Mouse (Mus musculus): ENCODE measurements at regions not wholly inside any gene's neighbourhood (a gene's known extent, or its start where the extent isn't known, plus 50 kb on each side); places are given as distances from the start of the nearest gene placed in this dataset.

- no peak for DNase-seq (ENCODE audit: low spot score in 2 of 2)
Measured at GRCm38 (mm10) chr10:44646615-44647014, 118.3 kb upstream of the Prdm1 start.

- DNase-seq (ENCODE audit: low spot score in 2 of 2): no peak
Measured at GRCm38 (mm10) chr10:44641616-44642015, 113.3 kb upstream of the Prdm1 start.

GRCm38 (mm10) chr10:44640620-44641019 lies 112.3 kb upstream of the Prdm1 start:
- DNase-seq (ENCODE audit: low spot score in 2 of 2): no peak

GRCm38 (mm10) chr10:44638678-44639077 lies 110.4 kb upstream of the Prdm1 start:
- DNase-seq (ENCODE audit: low spot score in 2 of 2): no peak

- DNase-seq (ENCODE audit: low spot score in 2 of 2): no peak
Measured at GRCm38 (mm10) chr10:44636786-44637185, 108.5 kb upstream of the Prdm1 start.

GRCm38 (mm10) chr10:44636061-44636460 lies 107.8 kb upstream of the Prdm1 start:
- DNase-seq (ENCODE audit: low spot score in 2 of 2): no peak

- no peak for DNase-seq (ENCODE audit: low spot score in 2 of 2)
Measured at GRCm38 (mm10) chr10:44631584-44631983, 103.3 kb upstream of the Prdm1 start.

- DNase-seq (ENCODE audit: low spot score in 2 of 2): no peak
Measured at GRCm38 (mm10) chr10:44630485-44630884, 102.2 kb upstream of the Prdm1 start.

- DNase-seq (ENCODE audit: low spot score in 2 of 2): no peak
Measured at GRCm38 (mm10) chr10:44628387-44628786, 100.1 kb upstream of the Prdm1 start.

- DNase-seq (ENCODE audit: low spot score in 2 of 2): no peak
Measured at GRCm38 (mm10) chr10:44627431-44627830, 99.1 kb upstream of the Prdm1 start.

- DNase-seq (ENCODE audit: low spot score in 2 of 2): no peak
Measured at GRCm38 (mm10) chr10:44625521-44625920, 97.2 kb upstream of the Prdm1 start.

GRCm38 (mm10) chr10:44615586-44615985 lies 87.3 kb upstream of the Prdm1 start:
- no peak for DNase-seq (ENCODE audit: low spot score in 2 of 2)

- no peak for DNase-seq (ENCODE audit: low spot score in 2 of 2)
Measured at GRCm38 (mm10) chr10:44612571-44612970, 84.3 kb upstream of the Prdm1 start.

- no peak for DNase-seq (ENCODE audit: low spot score in 2 of 2)
Measured at GRCm38 (mm10) chr10:44611399-44611798, 83.1 kb upstream of the Prdm1 start.

GRCm38 (mm10) chr10:44609187-44609586 lies 80.9 kb upstream of the Prdm1 start:
- DNase-seq (ENCODE audit: low spot score in 2 of 2): no peak

GRCm38 (mm10) chr10:44607334-44607851 lies 79.1 kb upstream of the Prdm1 start:
- DNase-seq (ENCODE audit: low spot score in 2 of 2): peak in 1 of 2 experiments; percentile 21

- no peak for DNase-seq (ENCODE audit: low spot score in 2 of 2)
Measured at GRCm38 (mm10) chr10:44604512-44604911, 76.2 kb upstream of the Prdm1 start.

- no peak for DNase-seq (ENCODE audit: low spot score in 2 of 2)
Measured at GRCm38 (mm10) chr10:44603461-44603860, 75.2 kb upstream of the Prdm1 start.

GRCm38 (mm10) chr10:44601550-44601949 lies 73.2 kb upstream of the Prdm1 start:
- DNase-seq (ENCODE audit: low spot score in 2 of 2): no peak

GRCm38 (mm10) chr10:44599964-44600334 lies 71.6 kb upstream of the Prdm1 start:
- DNase-seq (ENCODE audit: low spot score in 2 of 2): no peak

- no peak for DNase-seq (ENCODE audit: low spot score in 2 of 2)
Measured at GRCm38 (mm10) chr10:44599331-44599963, 71.1 kb upstream of the Prdm1 start.

- no peak for DNase-seq (ENCODE audit: low spot score in 2 of 2)
Measured at GRCm38 (mm10) chr10:44598615-44599014, 70.3 kb upstream of the Prdm1 start.

GRCm38 (mm10) chr10:44595932-44596331 lies 67.6 kb upstream of the Prdm1 start:
- DNase-seq (ENCODE audit: low spot score in 2 of 2): no peak

All from left cerebral cortex, adult 18-20 months (tissue).